Mouse (Mus musculus): ENCODE measurements around the gene Syk. TPM values are rescaled to one million over a fixed set of nuclear protein-coding genes. Genes with fewer than 3 reads are reported as not detected.

The Syk gene
- total RNA-seq, 2 experiments from 2014 or later: 2.7 TPM

- DNase-seq (ENCODE audit: low spot score in 2 of 2): no peak
Measured at GRCm38 (mm10) chr13:52597092-52597678, 14.2 kb downstream of the Syk start.

GRCm38 (mm10) chr13:52598233-52598632, 15.3 kb downstream of the Syk start:
- DNase-seq (ENCODE audit: low spot score in 2 of 2): no peak

GRCm38 (mm10) chr13:52600015-52600643, 17.2 kb downstream of the Syk start:
- no peak for DNase-seq (ENCODE audit: low spot score in 2 of 2)

- DNase-seq (ENCODE audit: low spot score in 2 of 2): no peak
Measured at GRCm38 (mm10) chr13:52602752-52603151, 19.8 kb downstream of the Syk start.

- peak in 1 of 2 experiments; percentile 16 for DNase-seq (ENCODE audit: low spot score in 2 of 2)
Measured at GRCm38 (mm10) chr13:52603704-52604349, 20.9 kb downstream of the Syk start.

GRCm38 (mm10) chr13:52605006-52605405, 22.0 kb downstream of the Syk start:
- DNase-seq (ENCODE audit: low spot score in 2 of 2): no peak

- no peak for DNase-seq (ENCODE audit: low spot score in 2 of 2)
Measured at GRCm38 (mm10) chr13:52605911-52606310, 22.9 kb downstream of the Syk start.

GRCm38 (mm10) chr13:52606656-52607275, 23.8 kb downstream of the Syk start:
- DNase-seq (ENCODE audit: low spot score in 2 of 2): no peak

- DNase-seq (ENCODE audit: low spot score in 2 of 2): no peak
Measured at GRCm38 (mm10) chr13:52607964-52608363, 25.0 kb downstream of the Syk start.

- DNase-seq (ENCODE audit: low spot score in 2 of 2): no peak
Measured at GRCm38 (mm10) chr13:52610463-52610862, 27.5 kb downstream of the Syk start.

- no peak for DNase-seq (ENCODE audit: low spot score in 2 of 2)
Measured at GRCm38 (mm10) chr13:52613266-52613665, 30.3 kb downstream of the Syk start.

GRCm38 (mm10) chr13:52615085-52615484, 32.1 kb downstream of the Syk start:
- DNase-seq (ENCODE audit: low spot score in 2 of 2): no peak

- DNase-seq (ENCODE audit: low spot score in 2 of 2): no peak
Measured at GRCm38 (mm10) chr13:52617096-52617714, 34.2 kb downstream of the Syk start.

- DNase-seq (ENCODE audit: low spot score in 2 of 2): no peak
Measured at GRCm38 (mm10) chr13:52618592-52618991, 35.6 kb downstream of the Syk start.

- no peak for DNase-seq (ENCODE audit: low spot score in 2 of 2)
Measured at GRCm38 (mm10) chr13:52619482-52619881, 36.5 kb downstream of the Syk start.

GRCm38 (mm10) chr13:52624038-52624437, 41.1 kb downstream of the Syk start:
- peak; percentile 35 to 79 for DNase-seq (ENCODE audit: low spot score in 2 of 2)

- peak in 1 of 2 experiments; percentile 74 for DNase-seq (ENCODE audit: low spot score in 2 of 2)
Measured at GRCm38 (mm10) chr13:52628602-52629001, 45.6 kb downstream of the Syk start.

GRCm38 (mm10) chr13:52631624-52632023, 48.7 kb downstream of the Syk start:
- DNase-seq (ENCODE audit: low spot score in 2 of 2): no peak

GRCm38 (mm10) chr13:52635484-52635883, 52.5 kb downstream of the Syk start:
- no peak for DNase-seq (ENCODE audit: low spot score in 2 of 2)

GRCm38 (mm10) chr13:52636176-52636748, 53.3 kb downstream of the Syk start:
- DNase-seq (ENCODE audit: low spot score in 2 of 2): no peak

- no peak for DNase-seq (ENCODE audit: low spot score in 2 of 2)
Measured at GRCm38 (mm10) chr13:52646566-52646965, 63.6 kb downstream of the Syk start.
